Mouse (Mus musculus): ENCODE results near the gene Agbl4. TPM values are rescaled to one million over a fixed set of nuclear protein-coding genes. Genes with fewer than 3 reads are reported as not detected.
A peak's percentile ranks its signal among the peaks of the same experiment; 100 is the strongest.

Gene Agbl4
- polyA plus RNA-seq, 2 experiments = 0.17 to 0.21 TPM

- WGBS = 81% methylated on average over 5 of the region's 5 CpGs
- no peak overlapping the region for H3K4me2 ChIP-seq (replicated peaks; ENCODE audit: low read depth, low read length, severe bottlenecking)
These were observed 1241.7 kb downstream of the Agbl4 start for GRCm38 (mm10) chr4:111638948-111639708.

GRCm38 (mm10) chr4:111645117-111645830, 1247.8 kb downstream of the Agbl4 start:
- H3K9ac ChIP-seq (ENCODE audit: low read depth, low read length, severe bottlenecking) = no peak overlapping the region
- DNase-seq (ENCODE audit: low spot score) (no peak), ATAC-seq (ENCODE audit: low FRiP score, low read depth) (no peak)
- TF ChIP-seq POLR2A (IDR thresholded peaks at IDR 0.05; ENCODE audit: borderline replicate concordance, extremely low read depth, insufficient read depth, insufficient read length) = no peak
- no peaks in the 10 kb centered on the region for H3K27me3 ChIP-seq (ENCODE audit: control insufficient read depth, insufficient read depth, low read length)
- H3K4me3 ChIP-seq (replicated peaks; ENCODE audit: low read length) = no peak overlapping the region
- 67% methylated on average over 6 of the region's 6 CpGs for WGBS
- H3K4me2 ChIP-seq (replicated peaks; ENCODE audit: low read depth, low read length, severe bottlenecking) = no peak overlapping the region
- H3K9me3 ChIP-seq (ENCODE audit: control insufficient read depth, low read length) = no peaks in the 10 kb centered on the region
- H3K36me3 ChIP-seq (ENCODE audit: control insufficient read depth, insufficient read depth, low read length) = no peaks in the 10 kb centered on the region
- no peak overlapping the region for H3K27ac ChIP-seq (replicated peaks; ENCODE audit: low read depth, low read length)
- no peaks in the 10 kb centered on the region for H3K4me1 ChIP-seq (ENCODE audit: control insufficient read depth, insufficient read depth, low read length)

More at GRCm38 (mm10) chr4:111638948-111639708, 1241.7 kb downstream of the Agbl4 start:
- H3K27ac ChIP-seq (replicated peaks; ENCODE audit: low read depth, low read length) = no peak overlapping the region
- DNase-seq (ENCODE audit: low spot score) (no peak), ATAC-seq (ENCODE audit: low FRiP score, low read depth) (no peak)
- TF ChIP-seq POLR2A (IDR thresholded peaks at IDR 0.05; ENCODE audit: borderline replicate concordance, extremely low read depth, insufficient read depth, insufficient read length) = no peak
- H3K36me3 ChIP-seq (ENCODE audit: control insufficient read depth, insufficient read depth, low read length) = no peaks in the 10 kb centered on the region
- H3K4me1 ChIP-seq (ENCODE audit: control insufficient read depth, insufficient read depth, low read length) = no peaks in the 10 kb centered on the region
- no peak overlapping the region for H3K9ac ChIP-seq (ENCODE audit: low read depth, low read length, severe bottlenecking)
- no peaks in the 10 kb centered on the region for H3K9me3 ChIP-seq (ENCODE audit: control insufficient read depth, low read length)
- no peaks in the 10 kb centered on the region for H3K27me3 ChIP-seq (ENCODE audit: control insufficient read depth, insufficient read depth, low read length)
- H3K4me3 ChIP-seq (replicated peaks; ENCODE audit: low read length) = no peak overlapping the region

- no peaks in the 10 kb centered on the region for H3K27me3 ChIP-seq (ENCODE audit: control insufficient read depth, insufficient read depth, low read length)
- no peak overlapping the region for H3K27ac ChIP-seq (replicated peaks; ENCODE audit: low read depth, low read length)
- no peak overlapping the region for H3K9ac ChIP-seq (ENCODE audit: low read depth, low read length, severe bottlenecking)
- H3K9me3 ChIP-seq (ENCODE audit: control insufficient read depth, low read length) = no peaks in the 10 kb centered on the region
- H3K4me3 ChIP-seq (replicated peaks; ENCODE audit: low read length) = no peak overlapping the region
- 0 out of 2 replicates have a peak, but pooled peaks have one; percentile 53 for ATAC-seq (ENCODE audit: low FRiP score, low read depth)
- 80% methylated on average over 1 of the region's 1 CpGs for WGBS
- H3K36me3 ChIP-seq (ENCODE audit: control insufficient read depth, insufficient read depth, low read length) = no peaks in the 10 kb centered on the region
- no peak overlapping the region for H3K4me2 ChIP-seq (replicated peaks; ENCODE audit: low read depth, low read length, severe bottlenecking)
- H3K4me1 ChIP-seq (ENCODE audit: control insufficient read depth, insufficient read depth, low read length) = no peaks in the 10 kb centered on the region
- DNase-seq (ENCODE audit: low spot score) = peak; percentile 12
- TF ChIP-seq POLR2A (IDR thresholded peaks at IDR 0.05; ENCODE audit: borderline replicate concordance, extremely low read depth, insufficient read depth, insufficient read length) = no peak
These were observed 1248.3 kb downstream of the Agbl4 start for GRCm38 (mm10) chr4:111645831-111646166.

GRCm38 (mm10) chr4:111653451-111653850, 1256.0 kb downstream of the Agbl4 start:
- Histone ChIP-seq H3K27ac (replicated peaks; ENCODE audit: low read depth, low read length) (no peak overlapping the region), H3K4me3 (replicated peaks; ENCODE audit: low read length) (no peak overlapping the region), H3K9me3 (ENCODE audit: control insufficient read depth, low read length) (no peaks in the 10 kb centered on the region), H3K4me1 (ENCODE audit: control insufficient read depth, insufficient read depth, low read length) (no peaks in the 10 kb centered on the region), H3K27me3 (ENCODE audit: control insufficient read depth, insufficient read depth, low read length) (no peaks in the 10 kb centered on the region), H3K9ac (ENCODE audit: low read depth, low read length, severe bottlenecking) (no peak overlapping the region), H3K36me3 (ENCODE audit: control insufficient read depth, insufficient read depth, low read length) (no peaks in the 10 kb centered on the region), H3K4me2 (replicated peaks; ENCODE audit: low read depth, low read length, severe bottlenecking) (no peak overlapping the region)
- ATAC-seq (ENCODE audit: low FRiP score, low read depth) = no peak
- no peak for TF ChIP-seq POLR2A (IDR thresholded peaks at IDR 0.05; ENCODE audit: borderline replicate concordance, extremely low read depth, insufficient read depth, insufficient read length)
- no peak for DNase-seq (ENCODE audit: low spot score)
- 80% methylated on average over 1 of the region's 1 CpGs for WGBS

- no peak for TF ChIP-seq POLR2A (IDR thresholded peaks at IDR 0.05; ENCODE audit: borderline replicate concordance, extremely low read depth, insufficient read depth, insufficient read length)
These were observed 1266.3 kb downstream of the Agbl4 start for GRCm38 (mm10) chr4:111663730-111664129.

More at GRCm38 (mm10) chr4:111663730-111664129, 1266.3 kb downstream of the Agbl4 start:
- no peaks in the 10 kb centered on the region for H3K36me3 ChIP-seq (ENCODE audit: control insufficient read depth, insufficient read depth, low read length)
- no peak for DNase-seq (ENCODE audit: low spot score)
- H3K27me3 ChIP-seq (ENCODE audit: control insufficient read depth, insufficient read depth, low read length) = no peaks in the 10 kb centered on the region
- no peak overlapping the region for H3K9ac ChIP-seq (ENCODE audit: low read depth, low read length, severe bottlenecking)
- no peak overlapping the region for H3K4me3 ChIP-seq (replicated peaks; ENCODE audit: low read length)
- WGBS = 5% methylated on average over 1 of the region's 1 CpGs
- no peak for ATAC-seq (ENCODE audit: low FRiP score, low read depth)
- no peaks in the 10 kb centered on the region for H3K9me3 ChIP-seq (ENCODE audit: control insufficient read depth, low read length)
- peaks cover 6% of the 10 kb centered on the region; the same call in 1 of the 2 replicates for H3K4me1 ChIP-seq (ENCODE audit: control insufficient read depth, insufficient read depth, low read length)
- H3K4me2 ChIP-seq (replicated peaks; ENCODE audit: low read depth, low read length, severe bottlenecking) = no peak overlapping the region
- no peak overlapping the region for H3K27ac ChIP-seq (replicated peaks; ENCODE audit: low read depth, low read length)
